Mouse (Mus musculus): Measurements from ENCODE around the gene Cd47. TPM values are rescaled to one million over a fixed set of nuclear protein-coding genes. Genes with fewer than 3 reads are reported as not detected.

The Cd47 gene
- polyA plus RNA-seq, 1 experiment, result 79.4 TPM

DNA sequence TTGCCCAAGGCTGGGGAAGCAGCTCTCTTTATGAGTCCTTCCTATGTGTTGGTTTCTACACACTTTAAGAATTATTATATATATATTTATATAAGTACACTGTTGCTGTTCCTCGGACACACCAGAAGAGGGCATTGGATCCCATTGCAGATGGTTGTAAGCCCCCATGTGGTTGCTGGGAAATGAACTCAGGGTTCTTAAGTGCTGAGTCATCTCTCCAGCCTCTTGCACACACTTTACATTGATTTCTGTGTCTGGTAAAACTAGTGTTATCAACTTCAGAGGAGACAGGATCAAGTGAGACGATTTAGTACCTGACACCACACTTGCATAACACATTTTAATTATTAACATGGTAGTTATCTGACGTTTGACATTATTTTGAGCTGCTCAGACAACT, 146.7 kb downstream of the Cd47 start:
- Histone ChIP-seq H3K27me3 (ENCODE audit: control insufficient read depth, insufficient read depth, insufficient read length) (no peaks in the 10 kb centered on the region), H3ac (ENCODE audit: control insufficient read depth, insufficient read length) (no peak overlapping the region), H3K4me2 (ENCODE audit: low read depth) (no peak overlapping the region), H3K79me2 (ENCODE audit: control insufficient read depth, insufficient read depth) (no peaks in the 10 kb centered on the region), H3K36me3 (ENCODE audit: control insufficient read depth, insufficient read depth) (no peaks in the 10 kb centered on the region), H3K4me3 (no peak overlapping the region)
- TF ChIP-seq MYOD1 (IDR thresholded peaks at IDR 0.05; ENCODE audit: control insufficient read depth in 1 of 3, insufficient read length in 2 of 3, low read depth in 2 of 3), result no peak

GRCm38 (mm10) chr16:49947610-49948009, 147.3 kb downstream of the Cd47 start:
- Histone ChIP-seq H3K79me2 (ENCODE audit: control insufficient read depth, insufficient read depth) (no peaks in the 10 kb centered on the region), H3K4me2 (ENCODE audit: low read depth) (no peak overlapping the region), H3K4me3 (no peak overlapping the region), H3K27me3 (ENCODE audit: control insufficient read depth, insufficient read depth, insufficient read length) (no peaks in the 10 kb centered on the region), H3ac (ENCODE audit: control insufficient read depth, insufficient read length) (no peak overlapping the region), H3K36me3 (ENCODE audit: control insufficient read depth, insufficient read depth) (no peaks in the 10 kb centered on the region)
- TF ChIP-seq TCF12 (IDR thresholded peaks at IDR 0.05; ENCODE audit: insufficient read depth, poor library complexity, severe bottlenecking), result no peak
- TF ChIP-seq E2F4 (IDR thresholded peaks at IDR 0.05; ENCODE audit: insufficient read depth), result no peak
- no peak for TF ChIP-seq SRF (IDR thresholded peaks at IDR 0.05; ENCODE audit: control insufficient read depth, insufficient read length, low read depth)
- TF ChIP-seq MYOD1 (IDR thresholded peaks at IDR 0.05; ENCODE audit: control insufficient read depth in 1 of 3, insufficient read length in 2 of 3, low read depth in 2 of 3), result no peak
- no peak for TF ChIP-seq CEBPB (IDR thresholded peaks at IDR 0.05; ENCODE audit: insufficient read depth, poor library complexity, severe bottlenecking)
- TF ChIP-seq USF1 (IDR thresholded peaks at IDR 0.05; ENCODE audit: low read depth), result no peak
- TF ChIP-seq POLR2A (IDR thresholded peaks at IDR 0.05; ENCODE audit: insufficient read length, low read depth), result no peak
- no peak for TF ChIP-seq TCF3 (IDR thresholded peaks at IDR 0.05; ENCODE audit: insufficient read length, low read depth)
- TF ChIP-seq MAX (IDR thresholded peaks at IDR 0.05; ENCODE audit: low read depth), result no peak
- no peak for TF ChIP-seq POLR2AphosphoS2 (IDR thresholded peaks at IDR 0.05; ENCODE audit: insufficient read length, low read depth)
- TF ChIP-seq MYOG (IDR thresholded peaks at IDR 0.05; ENCODE audit: control insufficient read depth in 1 of 3, insufficient read depth in 1 of 3, insufficient read length in 2 of 3, low read depth in 2 of 3), result no peak
- TF ChIP-seq REST (IDR thresholded peaks at IDR 0.05; ENCODE audit: insufficient read depth, insufficient read length), result no peak

- TF ChIP-seq POLR2A (IDR thresholded peaks at IDR 0.05; ENCODE audit: insufficient read length, low read depth) (no peak), POLR2AphosphoS2 (IDR thresholded peaks at IDR 0.05; ENCODE audit: insufficient read length, low read depth) (no peak), TCF12 (IDR thresholded peaks at IDR 0.05; ENCODE audit: insufficient read depth, poor library complexity, severe bottlenecking) (no peak), MYOG (IDR thresholded peaks at IDR 0.05; ENCODE audit: control insufficient read depth in 1 of 3, insufficient read depth in 1 of 3, insufficient read length in 2 of 3, low read depth in 2 of 3) (no peak), CEBPB (IDR thresholded peaks at IDR 0.05; ENCODE audit: insufficient read depth, poor library complexity, severe bottlenecking) (no peak), TCF3 (IDR thresholded peaks at IDR 0.05; ENCODE audit: insufficient read length, low read depth) (no peak), SRF (IDR thresholded peaks at IDR 0.05; ENCODE audit: control insufficient read depth, insufficient read length, low read depth) (no peak), MAX (IDR thresholded peaks at IDR 0.05; ENCODE audit: low read depth) (no peak), MYOD1 (IDR thresholded peaks at IDR 0.05; ENCODE audit: control insufficient read depth in 1 of 3, insufficient read length in 2 of 3, low read depth in 2 of 3) (no peak)
- Histone ChIP-seq H3K36me3 (ENCODE audit: control insufficient read depth, insufficient read depth) (no peaks in the 10 kb centered on the region), H3K79me2 (ENCODE audit: control insufficient read depth, insufficient read depth) (no peaks in the 10 kb centered on the region), H3K4me3 (no peak overlapping the region), H3K4me2 (ENCODE audit: low read depth) (no peak overlapping the region), H3ac (ENCODE audit: control insufficient read depth, insufficient read length) (no peak overlapping the region), H3K27me3 (ENCODE audit: control insufficient read depth, insufficient read depth, insufficient read length) (no peaks in the 10 kb centered on the region)
Measured at GRCm38 (mm10) chr16:49948287-49948686, 148.0 kb downstream of the Cd47 start.

DNA sequence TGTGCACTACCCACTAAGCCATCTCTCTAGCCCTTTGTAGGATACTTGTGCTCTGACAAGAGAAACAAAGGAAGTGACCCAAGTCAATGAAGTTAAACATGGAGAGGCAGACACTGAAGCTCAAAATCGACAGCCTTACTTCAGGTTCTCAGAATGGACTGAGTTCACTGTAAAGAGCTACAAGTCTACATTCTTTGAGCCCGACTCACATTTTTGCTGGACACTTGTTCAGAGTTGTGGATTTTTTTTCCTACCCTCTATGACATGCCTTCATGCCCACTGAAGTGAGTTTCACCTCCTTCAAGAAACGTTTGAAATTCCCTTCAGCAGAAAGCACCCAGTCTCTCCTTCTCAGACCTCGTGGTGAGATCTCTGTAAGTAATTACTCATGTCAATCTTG, 148.9 kb downstream of the Cd47 start:
- no peak overlapping the region for H3K4me3 ChIP-seq
- no peak overlapping the region for H3ac ChIP-seq (ENCODE audit: control insufficient read depth, insufficient read length)
- no peak overlapping the region for H3K4me2 ChIP-seq (ENCODE audit: low read depth)
- no peaks in the 10 kb centered on the region for H3K79me2 ChIP-seq (ENCODE audit: control insufficient read depth, insufficient read depth)
- no peaks in the 10 kb centered on the region for H3K27me3 ChIP-seq (ENCODE audit: control insufficient read depth, insufficient read depth, insufficient read length)
- H3K36me3 ChIP-seq (ENCODE audit: control insufficient read depth, insufficient read depth), result no peaks in the 10 kb centered on the region
- no peak for TF ChIP-seq POLR2A (IDR thresholded peaks at IDR 0.05; ENCODE audit: insufficient read length, low read depth)
- TF ChIP-seq POLR2AphosphoS2 (IDR thresholded peaks at IDR 0.05; ENCODE audit: insufficient read length, low read depth), result no peak
- no peak for TF ChIP-seq MAX (IDR thresholded peaks at IDR 0.05; ENCODE audit: low read depth)
- no peak for TF ChIP-seq E2F4 (IDR thresholded peaks at IDR 0.05; ENCODE audit: insufficient read depth)
- TF ChIP-seq REST (IDR thresholded peaks at IDR 0.05; ENCODE audit: insufficient read depth, insufficient read length), result no peak
- TF ChIP-seq TCF12 (IDR thresholded peaks at IDR 0.05; ENCODE audit: insufficient read depth, poor library complexity, severe bottlenecking), result no peak
- no peak for TF ChIP-seq MYOG (IDR thresholded peaks at IDR 0.05; ENCODE audit: control insufficient read depth in 1 of 3, insufficient read depth in 1 of 3, insufficient read length in 2 of 3, low read depth in 2 of 3)
- no peak for TF ChIP-seq TCF3 (IDR thresholded peaks at IDR 0.05; ENCODE audit: insufficient read length, low read depth)
- TF ChIP-seq USF1 (IDR thresholded peaks at IDR 0.05; ENCODE audit: low read depth), result no peak
- no peak for TF ChIP-seq CEBPB (IDR thresholded peaks at IDR 0.05; ENCODE audit: insufficient read depth, poor library complexity, severe bottlenecking)
- TF ChIP-seq SRF (IDR thresholded peaks at IDR 0.05; ENCODE audit: control insufficient read depth, insufficient read length, low read depth), result no peak

- Histone ChIP-seq H3ac (ENCODE audit: control insufficient read depth, insufficient read length) (no peak overlapping the region), H3K79me2 (ENCODE audit: control insufficient read depth, insufficient read depth) (no peaks in the 10 kb centered on the region), H3K27me3 (ENCODE audit: control insufficient read depth, insufficient read depth, insufficient read length) (no peaks in the 10 kb centered on the region), H3K36me3 (ENCODE audit: control insufficient read depth, insufficient read depth) (no peaks in the 10 kb centered on the region), H3K4me2 (ENCODE audit: low read depth) (no peak overlapping the region), H3K4me3 (no peak overlapping the region)
- TF ChIP-seq MAX (IDR thresholded peaks at IDR 0.05; ENCODE audit: low read depth) (no peak), POLR2A (IDR thresholded peaks at IDR 0.05; ENCODE audit: insufficient read length, low read depth) (no peak), TCF3 (IDR thresholded peaks at IDR 0.05; ENCODE audit: insufficient read length, low read depth) (no peak), TCF12 (IDR thresholded peaks at IDR 0.05; ENCODE audit: insufficient read depth, poor library complexity, severe bottlenecking) (no peak)
Measured at GRCm38 (mm10) chr16:49950340-49950739, 150.0 kb downstream of the Cd47 start.

Data from myocyte (in vitro differentiated cells).